Mouse (Mus musculus): Measurements from ENCODE around the gene Arhgap23.

DNA sequence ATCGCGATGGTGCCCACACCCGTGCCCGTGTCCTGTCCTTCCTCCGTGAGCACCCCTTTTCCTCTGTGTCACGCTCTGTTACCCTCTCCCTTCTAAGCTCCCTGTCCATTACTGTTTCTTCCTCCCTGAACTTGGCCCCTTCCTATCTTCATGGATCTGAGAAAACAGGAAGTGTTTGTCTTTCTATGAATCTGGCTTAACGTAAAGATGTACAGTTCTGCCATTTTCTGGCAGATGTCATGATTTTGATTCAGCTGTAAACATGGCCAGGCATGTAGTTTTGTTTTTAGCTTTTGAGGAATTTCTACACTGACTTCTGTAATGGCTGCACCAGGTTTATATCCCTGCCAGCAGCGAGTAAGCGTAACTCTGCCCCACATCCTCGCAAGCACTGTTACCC is 63.8 kb downstream of the Arhgap23 start:
- no peak for TF ChIP-seq CTCF (IDR thresholded peaks at IDR 0.05; ENCODE audit: low read depth, low read length)
- TF ChIP-seq POLR2A (IDR thresholded peaks at IDR 0.05; ENCODE audit: extremely low read depth, insufficient read depth, low read length) = no peak

Data from liver, adult 2 months (tissue).